Mouse (Mus musculus): ENCODE results near the gene Nme8.

The Nme8 gene

DNA sequence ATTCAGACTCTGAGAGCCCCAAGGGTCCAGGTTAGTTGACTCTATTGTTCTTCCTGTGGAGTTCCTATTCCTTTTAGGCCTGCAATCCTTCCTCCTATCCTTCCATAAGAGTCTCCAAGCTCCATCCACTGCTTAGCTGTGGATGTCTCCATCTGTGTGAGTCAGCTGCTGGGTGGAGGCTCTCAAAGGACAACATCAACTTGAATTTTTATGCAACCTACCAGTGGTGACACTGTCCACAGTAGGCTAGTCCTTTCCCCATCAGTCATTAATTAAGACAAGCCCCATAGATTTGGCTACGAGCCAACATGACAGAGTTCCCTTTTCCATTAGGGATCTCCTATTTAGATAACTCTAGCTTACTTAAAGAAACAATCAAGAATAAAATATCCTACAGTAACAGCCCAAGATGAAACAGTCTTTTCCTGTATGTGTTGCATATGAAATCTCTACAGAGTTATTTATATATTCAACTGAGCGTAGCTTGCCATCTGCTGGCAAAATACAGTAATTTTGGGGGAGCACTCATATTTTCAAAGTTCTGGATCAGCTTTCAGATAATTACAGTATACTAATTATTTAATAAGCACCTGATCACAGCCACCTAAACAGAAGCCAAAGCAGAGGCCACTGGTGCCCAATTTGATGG is 57.3 kb downstream of the Nme8 start:
- DNase-seq = peak; percentile 33

DNA sequence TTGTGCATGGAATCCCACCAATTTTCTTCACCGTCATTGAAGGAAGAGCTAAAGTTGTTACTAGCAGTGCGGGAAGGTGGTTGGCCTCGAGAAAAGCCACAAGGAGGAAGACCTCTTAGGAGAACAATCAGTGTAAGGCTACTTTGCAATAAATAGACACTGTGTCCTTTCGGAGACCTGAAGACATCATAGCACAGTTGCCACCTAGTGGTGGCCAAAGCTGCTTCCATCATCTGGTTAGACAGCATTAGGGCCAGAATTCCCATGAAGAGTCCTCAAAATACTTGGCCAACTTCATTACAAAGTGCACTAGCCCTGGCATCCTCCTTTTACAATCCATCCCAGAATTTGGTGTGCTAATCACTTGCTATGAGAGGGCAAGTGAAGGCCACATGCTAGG is 61.5 kb downstream of the Nme8 start:
- peak; percentile 49 for DNase-seq

DNA sequence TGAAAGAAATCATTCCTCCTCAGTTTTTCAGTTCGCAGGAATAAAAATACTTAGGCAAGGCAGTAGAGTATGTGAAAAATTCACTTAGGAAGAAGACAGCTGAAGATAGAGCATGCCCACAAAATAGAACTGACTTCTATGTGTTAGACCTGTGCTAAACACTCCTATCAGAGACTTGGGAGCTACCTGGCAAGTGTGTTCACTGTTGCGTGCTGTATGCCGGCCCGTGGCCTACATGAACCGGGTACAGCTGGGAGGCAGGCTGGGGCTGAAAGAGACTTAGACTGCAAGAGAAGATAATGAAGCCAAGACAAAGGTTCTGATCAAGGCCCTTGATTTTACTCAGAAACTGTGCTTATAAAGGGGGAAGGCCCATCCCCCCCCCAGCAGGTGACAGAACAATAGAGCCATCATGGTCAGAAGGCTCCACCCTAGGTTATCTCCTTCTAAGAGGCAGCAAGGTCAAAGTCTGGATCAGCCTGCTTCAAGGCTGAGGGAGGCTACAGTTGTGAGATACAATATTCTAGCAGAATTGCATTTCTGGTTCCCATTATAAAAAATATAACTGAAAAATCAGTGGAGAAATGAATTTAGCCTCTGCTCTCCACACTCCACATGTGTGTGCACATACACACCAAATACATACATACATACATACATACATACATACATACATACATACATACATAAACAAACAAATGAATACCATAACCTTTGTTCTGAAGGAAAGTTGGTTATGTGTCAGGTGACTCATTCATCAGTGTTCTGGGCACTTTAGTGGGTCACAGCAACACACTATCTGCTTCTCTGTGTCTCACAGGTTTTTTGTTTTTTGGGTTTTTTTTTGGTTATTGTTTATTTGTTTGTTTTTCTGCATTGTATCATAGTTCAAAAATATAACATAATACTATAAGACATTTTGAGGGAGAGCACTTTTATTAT is 66.6 kb downstream of the Nme8 start:
- DNase-seq = no peak

DNA sequence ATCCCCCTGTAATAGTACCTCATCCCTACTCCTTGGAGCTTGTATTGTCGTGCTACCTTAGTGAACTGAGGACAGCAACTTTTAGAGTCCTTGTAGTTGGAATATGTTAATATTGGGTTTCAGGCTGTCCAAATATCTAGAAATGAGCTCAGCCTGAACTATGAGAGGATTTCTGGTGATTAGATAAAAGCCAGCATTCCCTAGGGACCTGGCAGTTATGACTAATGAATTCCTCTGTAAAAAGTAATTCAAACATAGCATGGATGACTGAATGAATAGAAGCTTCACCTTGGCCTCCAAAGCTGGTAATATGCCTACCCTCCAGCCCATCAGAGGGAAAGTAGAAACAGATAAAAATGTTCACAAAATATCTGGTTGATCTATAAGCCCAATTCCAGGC is 71.1 kb downstream of the Nme8 start:
- no peak for DNase-seq

DNA sequence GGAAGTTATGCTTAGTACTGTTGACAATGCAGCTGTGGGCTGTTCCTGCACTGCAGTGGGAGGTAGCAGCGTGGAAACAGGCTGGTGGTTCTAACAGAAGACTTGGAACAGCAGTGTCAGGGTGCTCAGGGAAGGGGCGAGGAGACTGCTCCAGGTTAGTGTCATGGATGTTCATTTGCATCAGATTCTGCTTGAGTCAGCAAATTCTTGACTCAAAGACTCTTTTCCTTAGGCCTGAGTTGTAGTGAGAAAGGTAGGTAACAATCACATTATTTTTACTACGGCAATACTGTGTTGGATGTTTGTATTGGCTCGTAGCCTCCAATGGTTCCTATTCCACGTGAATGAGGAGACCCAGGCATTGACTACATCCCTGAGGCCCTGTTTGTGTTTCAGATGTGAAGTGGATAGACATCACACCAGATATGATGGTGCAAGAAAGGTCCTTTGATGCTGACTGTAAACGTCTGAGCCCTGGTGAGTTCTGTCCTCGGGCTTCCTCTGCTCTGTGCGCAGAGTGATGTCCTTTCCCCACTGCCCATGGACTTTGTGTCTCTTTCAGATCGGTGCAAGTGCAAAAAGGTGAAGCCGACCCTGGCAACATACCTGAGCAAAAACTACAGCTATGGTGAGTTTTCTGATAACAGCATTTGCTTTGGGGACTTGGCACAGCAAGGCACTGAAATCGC is 72.8 kb downstream of the Nme8 start:
- DNase-seq = no peak

DNA sequence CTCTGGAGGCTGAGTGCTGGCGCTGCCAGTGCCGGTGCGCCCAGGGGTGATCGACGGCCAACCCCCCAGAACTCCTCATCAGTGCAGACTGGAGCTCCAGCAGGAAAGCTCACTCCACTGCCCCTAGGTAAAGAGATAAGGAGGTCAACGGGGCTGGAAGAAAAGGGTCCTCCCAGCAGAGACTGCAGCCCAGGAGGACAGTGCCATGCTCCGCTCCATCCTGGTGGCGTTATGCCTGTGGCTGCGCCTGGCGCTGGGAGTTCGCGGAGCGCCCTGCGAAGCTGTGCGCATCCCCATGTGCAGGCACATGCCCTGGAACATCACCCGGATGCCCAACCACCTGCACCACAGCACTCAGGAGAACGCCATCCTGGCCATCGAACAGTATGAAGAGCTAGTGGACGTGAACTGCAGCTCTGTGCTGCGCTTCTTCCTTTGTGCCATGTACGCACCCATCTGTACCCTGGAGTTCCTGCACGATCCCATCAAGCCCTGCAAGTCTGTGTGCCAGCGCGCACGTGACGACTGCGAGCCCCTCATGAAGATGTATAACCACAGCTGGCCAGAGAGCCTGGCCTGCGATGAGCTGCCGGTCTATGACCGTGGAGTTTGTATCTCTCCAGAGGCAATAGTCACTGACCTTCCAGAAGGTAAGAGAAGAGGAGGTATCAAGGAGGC is 74.2 kb downstream of the Nme8 start:
- peak; percentile 53 for DNase-seq

DNA sequence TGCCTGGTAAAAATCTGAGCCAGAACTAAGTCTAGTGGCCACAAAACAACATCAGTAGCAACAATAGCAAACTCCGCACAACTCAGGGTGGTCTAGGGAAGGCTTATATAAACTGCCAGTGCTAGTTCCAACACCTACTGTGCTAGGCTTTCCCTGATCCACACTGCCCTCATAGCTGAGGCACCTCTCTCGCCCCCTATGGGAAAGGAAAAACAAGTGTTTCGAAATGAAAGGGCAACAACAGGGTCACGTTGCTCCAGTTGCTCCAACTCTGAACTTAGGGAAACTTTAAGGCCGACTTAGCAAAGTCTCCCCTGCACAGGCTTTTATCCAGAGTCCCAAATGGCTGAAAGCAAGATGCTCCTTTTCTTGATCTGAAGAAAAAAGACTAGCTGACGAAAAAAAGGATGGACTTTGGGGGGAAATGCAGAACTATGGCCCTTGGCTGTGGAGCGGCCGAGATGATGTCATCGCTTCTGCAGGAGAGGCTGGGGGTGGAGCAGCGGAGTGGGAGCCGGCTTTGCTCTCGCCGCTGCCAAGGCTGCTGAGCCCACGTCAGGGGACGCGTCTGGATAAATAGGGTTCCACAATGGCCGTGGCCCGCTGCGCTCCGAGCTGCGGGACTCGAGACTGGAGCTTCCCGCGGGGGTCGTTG is 74.9 kb downstream of the Nme8 start, which contains the start of gene Sfrp4:
Gene Sfrp4, plus strand, starts transcription at position 532 of the 655 bp plus-strand sequence.
- peak; percentile 84 for DNase-seq

DNA sequence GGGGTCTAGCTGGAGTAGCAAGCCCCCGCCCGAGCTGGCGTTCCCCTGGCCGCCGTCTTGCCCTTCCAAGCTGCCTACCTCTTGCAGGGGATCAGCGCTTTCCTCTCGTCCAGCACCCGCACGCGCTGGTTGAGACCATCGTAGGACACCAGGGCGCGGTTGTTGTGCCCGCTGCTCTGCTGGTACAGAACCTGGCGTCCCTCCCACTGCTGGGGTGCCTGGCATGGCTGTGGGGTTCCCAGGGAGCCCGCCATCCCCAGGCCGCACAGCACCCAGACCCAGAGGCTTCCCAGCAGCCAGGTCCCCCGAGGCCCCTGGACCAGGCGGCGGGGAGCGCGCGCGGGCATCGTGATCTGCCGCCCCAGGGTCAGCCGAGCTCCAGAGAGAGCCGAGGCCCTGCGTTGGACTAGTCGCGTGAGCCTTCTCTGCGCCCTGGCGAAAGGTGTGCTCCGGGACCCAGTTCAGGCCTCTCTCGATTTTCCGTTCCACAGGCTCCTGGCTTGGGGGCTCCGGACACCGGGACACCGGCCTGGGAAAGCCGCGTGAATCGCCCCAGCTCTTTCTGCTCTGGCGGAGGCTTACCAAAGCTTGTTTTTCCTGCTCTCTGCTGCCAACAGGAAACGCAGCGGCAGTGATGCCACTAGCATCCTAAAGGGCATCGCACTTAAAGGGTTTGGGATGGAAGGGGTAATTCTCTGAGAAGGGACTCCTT is 78.2 kb downstream of the Nme8 start, which contains the start of gene Epdr1:
Gene Epdr1, minus strand, starts transcription at position 712 of the 712 bp plus-strand sequence.
- DNase-seq = peak; percentile 91

DNA sequence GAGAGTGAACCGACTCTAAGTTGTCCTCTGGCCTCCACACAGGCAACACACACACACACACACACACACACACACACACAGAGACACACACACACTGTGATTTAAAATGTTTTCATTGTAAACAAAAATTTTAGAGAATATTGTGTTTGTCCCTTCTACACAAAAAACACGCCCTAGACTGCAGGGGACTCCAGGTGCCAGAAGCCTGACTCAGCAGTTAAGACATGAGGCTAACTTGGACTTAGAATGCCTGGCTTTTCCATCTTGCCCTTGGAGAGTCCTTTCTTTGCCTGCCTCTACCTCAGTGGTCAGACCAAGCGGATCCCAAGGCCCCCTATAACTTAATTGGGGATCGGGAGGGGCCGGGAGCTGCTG is 78.8 kb downstream of the Nme8 start:
- DNase-seq = no peak

DNA sequence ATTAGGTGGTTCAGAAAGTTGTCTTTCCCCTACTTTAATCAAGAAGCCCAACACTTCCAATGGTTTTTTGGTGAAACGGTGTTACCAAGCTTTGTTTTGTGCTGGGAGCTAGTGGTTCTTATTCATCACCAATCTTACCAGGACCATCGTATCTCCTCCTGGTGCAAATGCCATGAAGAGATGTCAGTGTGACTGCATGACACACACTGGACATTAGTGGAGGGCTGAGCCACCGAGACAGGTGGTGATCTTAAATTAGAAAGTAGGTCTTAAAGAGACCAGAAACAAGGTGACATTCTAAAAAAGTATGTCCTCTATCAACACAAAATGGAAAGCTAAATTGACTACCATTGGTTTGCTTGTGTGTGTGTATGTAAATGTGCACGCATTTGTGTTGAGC is 79.5 kb downstream of the Nme8 start:
- no peak for DNase-seq

DNA sequence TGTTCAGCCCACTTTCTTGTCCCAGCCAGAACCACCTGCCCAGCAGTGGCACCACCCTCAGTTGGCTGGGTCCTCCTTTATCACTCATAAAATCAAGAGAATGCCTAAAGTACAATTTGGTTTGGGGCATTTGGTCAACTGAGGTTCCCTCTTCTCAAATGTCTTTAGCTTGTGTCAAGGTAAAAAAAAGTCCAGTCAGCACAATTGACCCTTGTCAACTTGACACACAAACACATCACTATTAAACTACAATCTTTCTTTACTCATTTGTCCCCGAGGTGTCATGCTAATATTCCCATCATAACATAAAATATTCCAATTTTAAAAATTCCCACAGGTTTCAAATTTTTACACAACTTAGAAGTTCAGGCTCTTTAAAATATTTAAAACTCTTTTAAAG is 83.3 kb downstream of the Nme8 start:
- DNase-seq = no peak

DNA sequence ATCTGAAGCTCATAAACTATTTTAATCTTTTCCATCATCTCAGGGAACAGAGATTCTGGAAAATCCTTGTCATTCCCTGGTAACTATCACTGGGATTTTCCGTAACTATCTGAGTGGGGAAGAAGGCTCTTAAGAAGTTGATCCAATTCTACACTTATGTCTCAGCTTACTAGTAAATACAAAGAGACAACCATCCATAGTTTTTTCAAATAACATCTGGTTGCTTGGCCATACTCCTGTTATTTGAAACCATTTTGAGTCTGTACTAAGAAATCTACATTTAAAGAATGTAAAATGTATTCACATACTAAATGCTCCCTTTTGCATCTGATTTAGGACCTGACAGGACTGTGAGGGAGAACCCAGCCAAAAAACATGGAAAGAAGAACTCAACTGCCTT is 84.2 kb downstream of the Nme8 start:
- DNase-seq = no peak

DNA sequence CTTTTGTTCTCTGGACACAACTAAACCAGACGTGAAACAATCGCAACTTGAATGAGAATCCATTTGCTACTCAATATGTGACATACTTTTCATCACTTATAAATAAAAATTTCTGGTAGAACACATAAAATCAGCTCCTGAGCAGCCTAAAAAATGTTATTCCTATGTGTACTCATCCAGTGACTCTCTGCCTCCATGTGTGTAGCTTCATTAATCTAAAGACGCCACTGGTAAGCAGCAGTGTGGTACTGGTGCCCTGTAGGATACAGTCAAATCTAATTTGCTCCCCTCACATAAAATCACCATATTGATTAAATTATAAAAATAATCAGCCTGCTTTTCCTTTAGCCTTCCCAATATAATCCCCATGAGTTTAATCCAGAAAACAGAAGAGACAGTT is 84.6 kb downstream of the Nme8 start:
- no peak for DNase-seq

DNA sequence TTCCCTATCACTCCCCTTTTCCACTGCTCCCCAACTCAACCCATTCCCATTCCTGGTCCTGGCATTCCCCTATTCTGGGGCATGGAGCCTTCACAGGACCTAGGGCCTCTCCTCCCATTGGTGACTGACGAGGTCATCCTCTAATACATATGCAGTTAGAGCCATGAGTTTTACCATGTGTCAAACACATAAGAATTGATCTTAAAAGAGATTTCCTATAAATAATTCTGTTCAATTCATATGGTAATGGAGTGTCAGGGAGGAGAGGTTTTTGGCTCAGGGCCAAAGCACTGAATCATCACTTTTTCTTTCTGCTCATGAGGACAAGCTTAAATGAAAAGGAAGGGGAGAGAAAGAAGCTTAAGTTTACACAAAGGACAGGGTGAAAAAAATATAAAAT is 85.2 kb downstream of the Nme8 start:
- DNase-seq = peak; percentile 38

DNA sequence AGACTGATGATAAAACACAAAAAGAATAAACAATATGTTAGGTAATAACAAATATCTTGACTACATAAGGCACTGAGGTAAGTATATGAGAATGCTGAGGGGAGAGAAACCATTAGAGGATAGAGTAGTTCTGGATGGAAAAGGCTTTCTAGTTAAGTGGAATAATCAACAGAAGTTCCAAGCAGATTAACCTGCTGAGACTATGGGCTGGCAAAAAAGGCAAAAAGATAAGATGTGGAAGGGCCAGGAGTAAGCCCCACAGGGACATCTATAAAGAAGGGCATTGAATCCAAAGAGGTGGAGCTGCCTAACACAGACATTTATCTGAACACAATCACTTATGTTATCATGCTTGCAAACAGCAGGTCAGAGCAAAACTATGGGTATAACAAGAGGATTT is 89.5 kb downstream of the Nme8 start:
- no peak for DNase-seq

DNA sequence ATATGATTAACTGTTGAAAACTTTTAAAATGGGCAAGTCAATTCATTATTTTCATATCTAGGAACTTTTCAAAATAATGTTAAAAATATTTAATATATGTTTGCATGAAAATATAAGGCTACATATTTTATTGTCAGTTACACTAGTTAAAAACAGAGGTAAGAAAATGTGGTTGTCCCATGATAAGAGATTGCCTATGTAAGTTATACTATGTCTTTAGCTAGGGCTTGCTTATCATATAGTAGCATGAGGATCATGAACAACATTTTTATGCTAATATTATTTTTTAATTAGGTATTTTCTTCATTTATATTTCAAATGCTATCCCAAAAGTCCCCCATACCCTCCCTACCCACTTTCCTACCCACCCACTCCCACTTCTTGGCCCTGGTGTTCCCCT is 92.7 kb downstream of the Nme8 start:
- DNase-seq = no peak

DNA sequence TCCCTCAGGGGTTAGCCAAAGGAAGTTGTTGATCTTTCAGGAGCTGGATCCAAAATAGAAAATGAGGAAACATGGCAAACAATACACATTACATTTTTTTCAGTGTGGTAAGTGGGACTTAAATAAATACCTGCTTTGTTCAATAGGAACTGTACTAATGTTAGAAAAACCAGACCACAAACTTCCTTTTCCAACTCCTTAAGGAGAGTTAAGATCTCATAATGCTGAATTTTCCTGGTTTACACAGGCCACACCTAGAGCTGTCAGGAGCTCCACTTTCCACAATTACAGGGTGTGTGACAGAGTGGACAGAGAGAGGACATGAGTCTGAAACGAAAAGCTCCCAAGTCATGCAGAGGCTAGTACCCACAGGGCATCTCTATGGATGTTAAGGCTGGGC is 93.9 kb downstream of the Nme8 start:
- DNase-seq = no peak

DNA sequence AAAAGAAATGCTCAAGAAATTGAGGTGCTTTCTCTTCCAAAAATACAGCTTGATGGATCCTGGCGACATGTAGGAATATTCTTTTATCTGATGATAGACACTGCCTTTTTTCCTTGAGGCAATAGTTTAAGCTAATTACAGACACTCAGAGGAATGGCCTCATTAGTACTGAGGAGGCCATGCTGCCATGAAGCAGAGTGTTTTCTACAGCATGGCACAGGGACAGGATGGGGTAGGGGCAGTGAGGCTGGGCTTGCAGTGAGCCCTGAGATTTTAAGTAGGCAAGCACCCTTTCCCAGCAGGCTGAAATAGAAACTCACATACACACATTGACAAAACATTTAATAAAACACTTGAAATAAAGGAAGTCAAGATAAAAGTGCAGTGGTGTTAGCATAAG is 95.1 kb downstream of the Nme8 start:
- DNase-seq = no peak

DNA sequence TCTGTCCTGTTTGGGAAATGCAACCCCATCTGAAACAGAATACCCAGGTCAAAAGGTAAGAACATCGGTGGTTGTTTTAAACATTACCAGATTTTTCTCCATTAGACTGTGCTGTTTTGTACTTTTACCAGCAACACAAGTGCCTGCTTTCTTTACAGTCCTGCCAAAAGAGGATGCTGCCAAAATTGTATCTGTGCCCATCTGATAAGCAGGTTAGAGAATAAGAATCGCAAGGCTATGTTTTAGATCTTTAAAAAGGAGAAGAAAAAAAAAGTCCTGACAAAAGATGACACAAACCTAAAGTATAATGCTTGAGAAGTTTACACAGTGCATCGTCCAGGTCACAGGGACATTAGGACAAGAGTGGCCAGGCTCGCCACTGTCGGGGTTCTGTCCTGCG is 98.4 kb downstream of the Nme8 start:
- DNase-seq = no peak

DNA sequence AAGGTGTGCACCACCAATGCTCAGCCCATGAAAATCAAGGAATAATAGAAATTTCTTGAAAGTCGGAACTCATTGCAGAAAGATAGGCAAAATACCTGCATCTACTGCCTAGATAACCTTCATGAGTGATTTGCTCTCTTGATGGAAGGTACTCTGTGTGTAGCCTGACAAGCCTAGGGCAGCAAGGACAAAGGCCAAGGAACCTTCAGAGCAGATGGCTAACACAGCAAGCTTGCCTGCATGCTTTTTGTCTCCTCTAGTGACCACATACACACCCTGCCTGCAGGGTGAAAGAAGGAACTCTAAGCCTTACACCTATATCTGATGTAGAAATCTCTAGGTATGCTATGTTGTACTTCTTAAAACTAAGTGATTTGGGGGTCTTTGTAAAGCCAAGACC is 102.5 kb downstream of the Nme8 start:
- no peak for DNase-seq

Measured in retina, postnatal 1 day (tissue).